Mouse (Mus musculus) neutrophil, adult 5-6 weeks (primary cell): Measurements from ENCODE around the gene Cdc7. TPM values are rescaled to one million over a fixed set of nuclear protein-coding genes. Genes with fewer than 3 reads are reported as not detected.

Experiments
- ATAC-seq: fragments of 151-379, 151-347 bp; 2 replicates; pipeline ENCODE4 v1.8.0; 2017; ENCODE audit warnings: mild to moderate bottlenecking, moderate TSS enrichment; ENCODE audit not compliant: insufficient number of reproducible peaks, poor library complexity, low FRiP score, severe bottlenecking; ENCODE audit errors: extremely low read depth
- total RNA-seq: library from RNA; stranded (forward); fragments of 200-1000 nt; gene quantifications from 2 replicates; pipeline ENCODE4 v1.2.3, GENCODE M21; 2017

Cdc7 gene
- total RNA-seq, 1 experiment from 2014 or later = 18.7 TPM

DNA sequence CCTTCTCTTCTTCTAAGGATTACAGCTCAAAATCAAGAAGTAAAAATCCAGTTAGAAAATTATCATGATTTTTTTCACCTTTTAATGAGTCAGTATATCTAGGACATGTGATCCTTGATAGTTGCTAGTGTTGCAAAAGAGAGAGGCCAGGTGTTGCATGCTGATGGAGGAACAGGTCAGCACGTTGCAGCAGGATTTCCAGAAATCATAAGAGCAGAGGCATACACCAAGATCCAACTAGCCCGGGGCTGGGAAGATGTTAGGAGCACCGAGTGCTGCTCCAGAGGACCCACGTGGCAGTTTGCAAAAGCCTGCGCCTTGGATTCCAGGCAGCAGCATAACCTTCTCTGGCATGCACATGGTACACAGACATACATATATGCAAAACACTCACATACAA is 54.9 kb downstream of the Cdc7 start:
- no peak for ATAC-seq

DNA sequence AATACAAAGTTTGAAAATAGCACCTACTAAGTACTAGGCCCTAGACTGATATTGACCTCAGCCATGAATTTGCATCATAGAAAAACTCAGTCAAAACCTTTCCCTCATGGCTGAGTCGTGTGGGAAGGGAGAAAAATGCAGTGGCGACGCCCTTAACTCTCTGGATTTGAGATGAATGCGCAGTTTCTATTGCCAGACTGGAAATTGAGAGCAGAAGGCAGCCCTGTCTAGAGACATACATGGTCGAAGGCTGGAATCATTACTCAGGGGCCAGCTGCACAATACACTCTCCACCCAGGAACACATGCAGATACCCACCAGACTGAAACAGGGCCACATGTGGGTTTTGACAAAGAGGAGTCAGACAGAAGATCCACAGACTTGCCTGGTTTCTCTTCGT is 55.8 kb downstream of the Cdc7 start:
- no peak for ATAC-seq

DNA sequence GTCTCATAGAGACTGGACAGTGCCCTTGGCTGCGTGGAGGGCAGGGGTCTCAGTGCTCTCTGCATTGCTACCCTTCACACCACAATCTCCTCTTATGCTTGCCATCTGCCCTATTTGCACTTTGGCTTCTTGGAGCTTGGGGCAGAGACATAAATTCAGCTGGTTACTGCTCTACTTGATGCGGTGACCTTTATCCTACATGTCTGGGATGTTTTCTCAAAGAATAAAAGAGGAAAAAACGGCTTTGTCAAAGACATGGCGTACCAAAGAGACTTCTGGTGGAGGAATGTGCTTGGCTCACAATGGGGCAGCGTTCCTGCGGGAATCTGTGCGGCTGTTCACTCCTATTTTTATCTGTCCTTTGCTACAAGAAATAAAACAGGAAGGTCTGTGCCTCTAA is 56.2 kb downstream of the Cdc7 start:
- ATAC-seq = no peak

DNA sequence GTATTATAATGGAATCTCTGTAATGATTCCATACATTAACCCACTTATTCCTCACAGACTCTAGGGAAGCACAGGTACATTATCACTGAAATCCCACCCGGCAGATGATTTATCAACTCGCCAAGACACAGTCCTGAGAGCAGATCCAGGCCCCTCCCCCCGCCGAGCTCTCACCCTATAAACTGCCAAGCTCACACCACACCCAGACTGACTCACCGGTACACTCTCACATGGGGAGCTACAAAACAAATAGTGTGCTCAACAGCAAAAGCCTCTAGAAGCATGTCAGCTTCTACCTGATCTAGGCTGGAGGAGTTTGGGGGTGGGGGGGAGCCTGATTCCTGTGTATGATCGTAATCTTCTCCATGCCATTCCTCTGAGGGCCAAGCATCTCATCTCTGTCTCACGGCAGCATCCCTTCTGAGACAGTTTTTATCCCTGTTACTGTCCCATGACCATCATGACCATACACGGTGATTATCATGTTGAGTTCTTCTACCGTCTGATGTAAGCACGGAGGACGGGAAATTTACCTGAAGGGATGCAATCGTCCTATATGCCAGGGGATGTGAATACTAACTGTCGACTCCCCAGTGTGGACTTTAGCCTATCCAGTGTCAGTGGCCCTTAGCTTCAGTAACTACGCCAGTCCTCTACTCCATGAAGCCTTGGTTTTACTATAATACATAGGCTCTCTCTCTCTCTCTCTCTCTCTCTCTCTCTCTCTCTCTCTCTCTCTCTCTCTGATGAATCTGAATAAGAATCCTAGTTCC is 57.4 kb downstream of the Cdc7 start:
- no peak for ATAC-seq

DNA sequence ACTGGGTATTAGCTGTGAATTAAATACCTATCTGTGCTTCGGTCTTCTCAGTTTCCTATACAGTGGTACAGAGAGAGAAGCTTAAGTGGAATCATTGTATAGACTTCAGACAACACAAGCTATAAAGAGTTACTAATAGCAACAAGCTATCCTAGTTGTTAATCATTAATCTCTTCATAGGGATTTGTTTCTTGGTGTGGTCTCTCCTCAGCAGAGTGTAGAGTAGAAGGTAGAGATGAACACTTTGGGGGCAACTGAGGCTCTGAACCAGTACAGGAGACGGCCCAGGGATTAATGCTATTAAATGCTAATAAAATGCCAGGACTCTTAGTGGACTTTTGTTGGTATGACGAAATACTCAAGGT is 57.9 kb downstream of the Cdc7 start:
- ATAC-seq = no peak

DNA sequence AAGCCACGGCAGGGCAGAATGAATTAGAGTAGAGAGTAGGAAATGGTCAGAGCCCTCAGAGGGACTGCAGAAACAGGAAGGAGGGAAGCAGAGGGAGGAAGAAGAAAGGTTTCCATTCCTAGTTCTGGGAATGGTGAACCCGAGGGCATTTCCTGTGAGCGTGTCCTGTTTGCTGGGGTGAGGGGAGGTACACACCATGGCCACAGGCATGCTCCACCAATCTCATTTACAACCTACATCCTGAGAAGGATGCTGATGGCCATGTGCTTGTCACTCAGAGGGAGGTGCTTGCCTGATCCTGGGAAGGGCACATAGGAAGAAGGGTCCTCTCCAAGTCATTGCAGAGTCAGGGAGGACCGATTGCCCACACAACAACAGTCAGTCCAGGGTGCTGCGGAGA is 59.8 kb downstream of the Cdc7 start:
- ATAC-seq = no peak

DNA sequence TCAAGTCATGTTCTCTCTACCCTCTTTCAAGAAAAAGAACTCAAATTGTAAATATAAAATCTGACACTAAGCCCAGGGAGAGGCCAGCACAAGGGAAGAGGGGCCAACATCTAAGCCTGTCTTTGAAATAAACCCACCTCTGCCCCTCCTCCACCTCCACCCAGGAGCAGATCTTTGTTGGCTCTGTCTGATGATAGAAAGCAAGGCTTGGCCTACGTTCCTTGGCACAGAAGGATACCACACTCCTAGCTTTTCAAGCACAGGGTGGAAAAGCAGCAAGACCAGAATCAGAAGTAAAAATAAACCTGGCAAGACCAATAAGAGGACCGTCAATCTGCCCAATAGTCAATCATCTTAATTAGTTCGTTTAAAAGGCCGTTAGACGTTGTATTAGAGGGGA is 61.2 kb downstream of the Cdc7 start:
- no peak for ATAC-seq

DNA sequence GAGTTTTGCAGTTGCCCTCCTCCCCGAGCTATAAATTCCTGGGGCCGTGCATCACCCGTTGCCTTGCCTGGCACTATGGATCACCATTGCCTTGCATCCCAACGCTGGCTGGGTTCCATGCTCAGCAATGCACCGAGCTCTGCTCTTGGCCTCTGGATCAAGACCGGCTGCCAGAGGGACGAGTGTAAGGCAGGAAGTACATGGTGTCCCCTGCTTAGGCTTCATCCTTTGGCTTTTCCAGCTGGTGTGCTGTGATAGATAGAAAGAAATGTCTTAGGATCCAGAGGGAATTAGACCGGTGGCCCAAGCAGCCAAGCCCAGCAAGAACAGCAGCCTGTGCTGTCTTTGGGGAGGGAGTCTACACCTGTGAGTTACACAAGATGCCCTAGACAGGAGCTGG is 61.7 kb downstream of the Cdc7 start:
- ATAC-seq = no peak

DNA sequence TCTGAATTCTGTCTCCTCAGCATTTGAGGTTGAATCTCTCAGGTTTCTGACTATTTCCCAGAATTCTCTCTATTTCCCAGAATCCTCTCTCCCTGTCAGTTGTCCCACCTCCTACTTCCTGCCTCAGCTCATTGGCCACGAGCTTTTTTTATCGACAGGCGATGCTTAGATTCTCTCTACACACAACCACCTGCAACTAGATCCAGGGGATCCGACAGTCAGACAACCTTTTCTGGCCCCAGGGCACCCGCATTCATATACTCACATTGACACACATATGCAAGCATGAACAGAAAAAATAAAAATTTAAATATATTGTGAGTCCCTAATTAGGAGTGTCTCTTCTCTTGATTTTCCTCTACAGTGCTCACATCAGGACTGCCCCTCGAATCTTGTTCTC is 63.5 kb downstream of the Cdc7 start:
- ATAC-seq = no peak

DNA sequence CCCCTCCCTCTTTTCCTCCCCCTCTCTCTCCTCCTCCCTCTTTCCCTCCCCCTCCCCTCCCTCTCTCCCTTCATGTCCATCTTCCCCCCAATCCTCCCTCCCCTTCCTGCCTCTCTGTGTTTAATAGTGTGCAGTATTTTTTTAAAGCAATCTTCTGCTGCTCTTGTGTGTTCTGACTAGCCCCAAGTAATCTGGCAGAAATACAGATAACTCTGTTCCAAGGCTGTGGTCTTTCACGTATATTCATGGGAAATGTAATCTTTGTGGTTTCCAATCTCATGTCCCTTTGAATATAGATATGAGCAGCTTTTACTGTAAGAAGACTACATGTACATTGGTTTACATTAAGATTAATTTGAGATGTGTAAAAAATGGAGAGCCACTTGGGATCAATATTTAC is 64.4 kb downstream of the Cdc7 start:
- ATAC-seq = no peak

DNA sequence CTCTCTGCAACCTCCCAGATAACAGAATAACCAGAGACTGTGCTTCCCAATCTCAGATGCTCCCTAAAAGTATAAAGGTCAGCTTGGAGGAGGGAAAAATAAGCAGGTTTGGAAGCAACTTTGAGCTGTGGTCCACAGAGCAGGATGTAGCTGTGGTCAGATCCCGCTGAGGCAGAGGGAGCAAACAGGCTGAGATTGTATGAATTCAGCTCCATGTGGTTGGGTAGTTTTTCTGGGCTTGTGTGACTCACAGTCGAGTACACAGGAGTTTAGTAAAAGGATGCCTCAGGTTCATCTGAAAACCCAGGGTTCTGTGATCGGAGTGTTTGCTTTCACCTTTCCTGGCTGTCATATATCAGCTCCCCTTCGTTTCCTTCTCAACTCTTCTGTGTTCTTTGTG is 65.7 kb downstream of the Cdc7 start:
- no peak for ATAC-seq

DNA sequence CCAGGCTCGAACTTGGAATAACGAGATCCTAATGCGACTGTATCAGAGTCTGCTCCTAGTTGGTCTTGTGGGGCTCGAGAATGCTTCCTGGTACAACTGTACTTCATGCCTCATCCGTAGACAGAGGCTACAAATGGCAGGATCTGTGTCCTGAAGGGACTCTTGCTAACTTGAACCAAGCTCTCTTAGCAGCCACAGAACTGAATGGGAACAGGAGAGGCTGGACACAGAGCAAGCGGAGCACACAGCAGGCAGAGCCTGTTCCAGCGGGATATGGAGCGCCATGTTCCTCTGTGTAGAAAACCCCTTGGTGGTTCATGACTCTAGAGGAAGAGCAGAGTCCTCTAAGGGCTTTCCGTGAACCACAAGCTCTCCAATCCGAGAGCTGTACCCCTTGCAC is 66.7 kb downstream of the Cdc7 start:
- ATAC-seq = no peak

Other genes with a start within 250 kb of the Cdc7 start
- gene Hfm1, start 38.0 kb upstream of the Cdc7 start, total RNA-seq = 0.12 TPM in 1 of 2 replicates, not detected in the other